12 mouse cellular contexts compared by ENCODE assay signal in the genomic region with DNA sequence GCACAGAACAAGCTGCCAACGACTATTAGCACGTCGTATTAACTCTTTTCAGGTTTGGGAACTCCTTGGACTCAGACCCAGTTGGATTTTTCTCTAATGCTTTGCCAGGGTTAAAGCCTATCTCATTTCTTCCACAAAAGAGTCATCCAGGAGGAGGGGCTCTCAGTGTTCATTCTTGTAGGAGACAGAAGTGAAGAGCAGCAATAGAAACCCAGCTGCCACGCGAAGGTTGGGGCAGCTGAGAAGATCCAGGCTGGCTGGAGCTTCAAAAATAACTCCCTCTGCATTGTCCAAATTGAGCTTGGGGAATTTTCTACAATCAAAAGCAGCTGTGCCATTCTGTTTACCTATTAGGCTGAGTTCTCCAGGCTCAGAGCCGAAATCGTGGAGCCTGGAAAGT. TPM values are rescaled to one million over a fixed set of nuclear protein-coding genes. Genes with fewer than 3 reads are reported as not detected.
A peak's percentile ranks its signal among the peaks of the same experiment; 100 is the strongest.
DNase-seq lines count a peak whose midpoint lies in the region; ATAC-seq and TF ChIP-seq lines count a peak whose summit lies in the region.
"Had no signal": no experiment of that assay in that cellular context is flagged by ENCODE, and none has a peak within 500 bp of the region (broad histone marks: within the 10 kb centered on the region; RNA-seq: fewer than 3 reads in every experiment).

No protein-coding gene starts in this region.

- 24% methylated on average over 7 of the region's 7 CpGs for WGBS in forebrain, embryonic 13.5 days
- WGBS in forebrain, embryonic 11.5 days = 47% methylated on average over 7 of the region's 7 CpGs
- 38% methylated on average over 7 of the region's 7 CpGs for WGBS in lung, postnatal 0 days
- WGBS in intestine, embryonic 16.5 days = 36% methylated on average over 7 of the region's 7 CpGs

- DNase-seq in forebrain, embryonic 11.5 days (ENCODE audit: low spot score) = no peak
- DNase-seq in lung, postnatal 0 days (ENCODE audit: low spot score) = peak; percentile 77
- DNase-seq in lung, postnatal 25 days (ENCODE audit: low spot score) = no peak
- DNase-seq in cerebellum, postnatal 36 days = no peak
- DNase-seq in c-Kit-positive CD71-positive TER-119-positive erythroid progenitor cells, embryonic 14.5 days (ENCODE audit: low spot score) = no peak
- no peak for DNase-seq in layer of hippocampus, adult 8-10 months (ENCODE audit: low spot score in 2 of 2)
- DNase-seq: adrenal gland, postnatal 25 days; kidney, adult 11 months had no signal

- TF ChIP-seq EP300 in lung, postnatal 0 days (IDR thresholded peaks at IDR 0.05) = no peak; the same call in 1 of the 2 replicates

- no peak for TF ChIP-seq CTCF in lung, postnatal 0 days (IDR thresholded peaks at IDR 0.05)

- H3K36me3 ChIP-seq in forebrain, embryonic 13.5 days (ENCODE audit: poor library complexity, severe bottlenecking) = no peaks in the 10 kb centered on the region
- no peaks in the 10 kb centered on the region for H3K36me3 ChIP-seq in forebrain, embryonic 11.5 days (ENCODE audit: control insufficient read depth, insufficient read depth, low read length)
- H3K36me3 ChIP-seq in lung, postnatal 0 days (ENCODE audit: insufficient read depth, low read length) = no peaks in the 10 kb centered on the region
- H3K36me3 ChIP-seq in intestine, embryonic 16.5 days (ENCODE audit: control insufficient read depth, insufficient read depth, low read length) = no peaks in the 10 kb centered on the region
- H3K36me3 ChIP-seq: hindbrain, embryonic 10.5 days had no signal

- no peak overlapping the region for H3K4me3 ChIP-seq in forebrain, embryonic 13.5 days
- H3K4me3 ChIP-seq in forebrain, embryonic 11.5 days (ENCODE audit: low read depth, low read length) = no peak overlapping the region
- H3K4me3 ChIP-seq in lung, postnatal 0 days (ENCODE audit: low read depth, low read length) = no peak overlapping the region
- no peak overlapping the region for H3K4me3 ChIP-seq in intestine, embryonic 16.5 days (ENCODE audit: low read length)
- H3K4me3 ChIP-seq: hindbrain, embryonic 10.5 days had no signal

- H3K4me1 ChIP-seq in forebrain, embryonic 13.5 days = peaks cover 14% of the 10 kb centered on the region
- no peaks in the 10 kb centered on the region for H3K4me1 ChIP-seq in forebrain, embryonic 11.5 days (replicated peaks; ENCODE audit: control insufficient read depth, insufficient read depth, low read length)
- no peaks in the 10 kb centered on the region for H3K4me1 ChIP-seq in lung, postnatal 0 days (ENCODE audit: insufficient read depth, low read depth, low read length)
- peaks cover 13% of the 10 kb centered on the region for H3K4me1 ChIP-seq in intestine, embryonic 16.5 days (ENCODE audit: control insufficient read depth, insufficient read depth, low read length)
- H3K4me1 ChIP-seq: hindbrain, embryonic 10.5 days had no signal

- H3K9me3 ChIP-seq in forebrain, embryonic 13.5 days (replicated peaks) = no peaks in the 10 kb centered on the region
- H3K9me3 ChIP-seq in forebrain, embryonic 11.5 days (ENCODE audit: control insufficient read depth, low read length) = no peaks in the 10 kb centered on the region
- H3K9me3 ChIP-seq in lung, postnatal 0 days (ENCODE audit: low read length) = no peaks in the 10 kb centered on the region
- no peaks in the 10 kb centered on the region for H3K9me3 ChIP-seq in intestine, embryonic 16.5 days (ENCODE audit: control insufficient read depth, low read length)
- H3K9me3 ChIP-seq: hindbrain, embryonic 10.5 days had no signal

- no peak overlapping the region for H3K4me2 ChIP-seq in forebrain, embryonic 13.5 days
- no peak overlapping the region for H3K4me2 ChIP-seq in forebrain, embryonic 11.5 days (ENCODE audit: low read depth, low read length, severe bottlenecking)
- H3K4me2 ChIP-seq in lung, postnatal 0 days (replicated peaks; ENCODE audit: low read depth, low read length) = no peak overlapping the region
- H3K4me2 ChIP-seq in intestine, embryonic 16.5 days (ENCODE audit: low read depth, low read length) = no peak overlapping the region

- peak; percentile 60 for ATAC-seq in forebrain, embryonic 13.5 days
- no peak for ATAC-seq in forebrain, embryonic 11.5 days (replicated peaks; ENCODE audit: low FRiP score)
- peak; percentile 36 for ATAC-seq in lung, postnatal 0 days
- ATAC-seq in intestine, embryonic 16.5 days = no peak

- H3K27me3 ChIP-seq in forebrain, embryonic 13.5 days = no peaks in the 10 kb centered on the region
- no peaks in the 10 kb centered on the region for H3K27me3 ChIP-seq in forebrain, embryonic 11.5 days (ENCODE audit: control insufficient read depth, insufficient read depth, low read length)
- H3K27me3 ChIP-seq in lung, postnatal 0 days (replicated peaks; ENCODE audit: insufficient read depth, low read length) = no peaks in the 10 kb centered on the region
- H3K27me3 ChIP-seq in intestine, embryonic 16.5 days (replicated peaks; ENCODE audit: control insufficient read depth, insufficient read depth, low read length) = no peaks in the 10 kb centered on the region

- no peak overlapping the region for H3K9ac ChIP-seq in forebrain, embryonic 13.5 days
- H3K9ac ChIP-seq in forebrain, embryonic 11.5 days (ENCODE audit: low read length) = no peak overlapping the region
- H3K9ac ChIP-seq in lung, postnatal 0 days (replicated peaks; ENCODE audit: low read depth) = no peak overlapping the region
- H3K9ac ChIP-seq in intestine, embryonic 16.5 days (ENCODE audit: low read depth, low read length) = no peak overlapping the region
- H3K9ac ChIP-seq: liver, embryonic 14.5 days had no signal

- H3K27ac ChIP-seq in forebrain, embryonic 13.5 days = peak overlapping the region; percentile 76
- H3K27ac ChIP-seq in forebrain, embryonic 11.5 days (ENCODE audit: low read depth, low read length) = no peak overlapping the region
- H3K27ac ChIP-seq in lung, postnatal 0 days (ENCODE audit: low read length) = peak overlapping the region; percentile 47
- H3K27ac ChIP-seq in intestine, embryonic 16.5 days (ENCODE audit: low read length) = peak overlapping the region; percentile 69
- H3K27ac ChIP-seq: hindbrain, embryonic 10.5 days; liver, embryonic 14.5 days had no signal

RNA-seq across cellular contexts. Expression of gene Tns3, which starts 16.3 kb away (rescaled TPM):
- 6.6 and 7.3 TPM in 2 replicates for polyA plus RNA-seq in forebrain, embryonic 13.5 days (2015; fragmentation: Nextera tagmentation; extraction: Ambion mirVana)
- 8.5 and 8.8 TPM in 2 replicates for polyA plus RNA-seq in forebrain, embryonic 11.5 days (2014; fragmentation: Nextera tagmentation; extraction: Ambion mirVana)
- polyA plus RNA-seq in lung, postnatal 0 days (2015; fragmentation: Nextera tagmentation; extraction: Ambion mirVana) = 34.9 and 37.5 TPM in 2 replicates
- polyA plus RNA-seq in intestine, embryonic 16.5 days (2015; fragmentation: Nextera tagmentation; extraction: Ambion mirVana) = 18.7 and 21.0 TPM in 2 replicates
- 10 to 100 TPM; 50.9 to 62.2 (median 57.3) TPM for total RNA-seq in layer of hippocampus, adult 8-10 months (2022)

Comparison
In these comparisons a context has a peak if more than half of its experiments do, and no peak if none do; other contexts are left out.
1. ATAC-seq: peak in forebrain, embryonic 13.5 days (single experiment) and lung, postnatal 0 days (single experiment); none in forebrain, embryonic 11.5 days (single experiment) and intestine, embryonic 16.5 days (single experiment).